Mouse (Mus musculus): ENCODE results near the gene Arhgef40. TPM values are rescaled to one million over a fixed set of nuclear protein-coding genes. Genes with fewer than 3 reads are reported as not detected.
A peak's percentile ranks its signal among the peaks of the same experiment; 100 is the strongest.

The Arhgef40 gene
- polyA plus RNA-seq (2012; rRNA removed) (220 and 277 TPM in 2 replicates), polyA plus RNA-seq (2014; fragmentation: Nextera tagmentation; extraction: Ambion mirVana) (143 and 160 TPM in 2 replicates)

DNA sequence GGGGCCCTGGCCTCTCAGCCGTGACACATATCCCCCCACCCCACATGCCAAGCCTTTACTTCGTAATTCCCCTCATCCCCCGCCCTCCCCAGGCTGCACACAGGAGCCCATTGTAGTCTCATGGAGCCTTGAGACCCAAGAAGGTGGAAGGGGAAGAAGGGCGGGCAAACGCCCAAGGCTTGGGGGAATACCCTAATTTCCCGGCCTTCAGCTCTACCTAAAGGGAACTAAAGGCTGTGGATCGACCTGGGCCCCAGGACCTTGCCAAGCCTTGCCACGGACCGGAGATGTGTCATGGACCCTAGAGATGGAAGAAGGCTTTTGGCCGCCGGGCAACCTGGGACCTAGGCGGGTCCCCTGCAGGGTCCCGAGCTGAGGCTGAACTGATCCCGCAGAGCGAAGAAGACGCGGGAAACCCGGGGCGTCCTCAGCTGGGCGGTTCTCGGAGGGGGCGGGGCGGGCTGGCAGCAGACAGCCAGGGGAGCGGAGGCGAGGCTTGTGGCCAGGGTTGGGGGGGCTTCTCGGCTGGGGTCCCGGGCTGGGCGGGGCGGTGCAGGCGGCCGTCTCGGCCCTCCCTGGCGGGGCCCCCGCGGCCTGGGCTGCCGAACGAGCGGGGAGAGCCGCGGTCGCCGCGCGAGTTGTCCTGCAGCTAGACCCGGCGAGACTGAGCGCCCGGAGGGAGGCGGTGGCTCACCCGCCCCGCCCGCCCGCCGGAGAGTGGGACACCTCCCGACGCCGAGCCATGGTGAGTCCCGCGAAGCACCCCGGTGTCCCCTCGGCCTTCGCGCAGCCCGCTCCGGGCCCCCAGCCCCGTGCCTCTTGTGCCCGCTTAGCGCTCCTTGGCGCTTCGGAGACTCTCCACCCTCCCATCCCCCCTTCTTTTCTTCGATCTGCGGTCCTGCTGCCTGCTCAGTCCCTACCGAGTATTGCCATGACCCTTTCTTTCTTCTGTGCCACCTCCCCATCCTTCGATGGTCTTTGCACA is at the start of gene Arhgef40:
Gene Arhgef40 (plus strand): TSS at position 473 of the 985 bp plus-strand sequence.
- Histone ChIP-seq H3K27me3 (ENCODE audit: control insufficient read depth, insufficient read depth, low read length) (no peaks in the 10 kb centered on the region), H3K4me3 (replicated peaks; ENCODE audit: low read length) (peak within 1 kb of the TSS; percentile 75), H3K4me1 (ENCODE audit: control insufficient read depth, insufficient read depth, low read length) (peaks cover 16% of the 10 kb centered on the region), H3K9ac (ENCODE audit: low read depth, low read length, severe bottlenecking) (peak within 1 kb of the TSS; percentile 89), H3K9me3 (ENCODE audit: control insufficient read depth, low read length) (no peaks in the 10 kb centered on the region), H3K36me3 (ENCODE audit: control insufficient read depth, insufficient read depth, low read length) (peaks cover 30% of the 10 kb centered on the region), H3K4me2 (replicated peaks; ENCODE audit: low read depth, low read length, severe bottlenecking) (peak within 1 kb of the TSS; percentile 69), H3K27ac (replicated peaks; ENCODE audit: low read depth, low read length) (peak within 1 kb of the TSS; percentile 96)
- peak; percentile 89 for ATAC-seq (ENCODE audit: low FRiP score, low read depth)
- TF ChIP-seq POLR2A (IDR thresholded peaks at IDR 0.05; ENCODE audit: borderline replicate concordance, extremely low read depth, insufficient read depth, insufficient read length) = no peak; the same call in 1 of the 2 replicates
- WGBS = 6% methylated on average over 28 of the region's 74 CpGs
- DNase-seq (ENCODE audit: low spot score) = peak; percentile 79

DNA sequence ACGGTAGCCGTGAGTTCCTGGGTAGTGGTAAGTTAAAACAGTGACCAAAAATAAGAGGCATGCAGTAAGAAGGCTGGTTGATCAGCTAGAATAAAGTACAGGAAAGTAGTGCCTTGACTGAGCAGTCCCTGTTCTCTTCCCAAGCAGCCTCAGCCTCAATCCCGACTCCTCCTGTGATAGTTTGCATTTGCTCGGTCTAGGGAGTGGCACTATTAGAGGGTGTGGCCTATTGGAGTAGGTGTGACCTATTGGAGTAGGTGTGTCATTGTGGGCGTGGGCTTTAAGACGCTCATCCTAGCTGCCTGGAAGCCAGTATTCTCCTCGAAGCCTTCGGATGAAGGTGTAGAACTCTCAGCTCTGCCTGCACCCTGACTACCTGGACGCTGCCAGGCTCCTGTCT is 45.5 kb upstream of the Arhgef40 start:
- Histone ChIP-seq H3K4me2 (replicated peaks; ENCODE audit: low read depth, low read length, severe bottlenecking) (no peak overlapping the region), H3K27me3 (ENCODE audit: control insufficient read depth, insufficient read depth, low read length) (no peaks in the 10 kb centered on the region), H3K36me3 (ENCODE audit: control insufficient read depth, insufficient read depth, low read length) (no peaks in the 10 kb centered on the region), H3K27ac (replicated peaks; ENCODE audit: low read depth, low read length) (no peak overlapping the region), H3K4me1 (ENCODE audit: control insufficient read depth, insufficient read depth, low read length) (peaks cover 4% of the 10 kb centered on the region; the same call in 1 of the 2 replicates), H3K4me3 (replicated peaks; ENCODE audit: low read length) (no peak overlapping the region), H3K9ac (ENCODE audit: low read depth, low read length, severe bottlenecking) (no peak overlapping the region), H3K9me3 (ENCODE audit: control insufficient read depth, low read length) (no peaks in the 10 kb centered on the region)
- DNase-seq (ENCODE audit: low spot score) = no peak
- TF ChIP-seq POLR2A (IDR thresholded peaks at IDR 0.05; ENCODE audit: borderline replicate concordance, extremely low read depth, insufficient read depth, insufficient read length) = no peak
- WGBS = 90% methylated on average over 9 of the region's 9 CpGs
- no peak for ATAC-seq (ENCODE audit: low FRiP score, low read depth)

DNA sequence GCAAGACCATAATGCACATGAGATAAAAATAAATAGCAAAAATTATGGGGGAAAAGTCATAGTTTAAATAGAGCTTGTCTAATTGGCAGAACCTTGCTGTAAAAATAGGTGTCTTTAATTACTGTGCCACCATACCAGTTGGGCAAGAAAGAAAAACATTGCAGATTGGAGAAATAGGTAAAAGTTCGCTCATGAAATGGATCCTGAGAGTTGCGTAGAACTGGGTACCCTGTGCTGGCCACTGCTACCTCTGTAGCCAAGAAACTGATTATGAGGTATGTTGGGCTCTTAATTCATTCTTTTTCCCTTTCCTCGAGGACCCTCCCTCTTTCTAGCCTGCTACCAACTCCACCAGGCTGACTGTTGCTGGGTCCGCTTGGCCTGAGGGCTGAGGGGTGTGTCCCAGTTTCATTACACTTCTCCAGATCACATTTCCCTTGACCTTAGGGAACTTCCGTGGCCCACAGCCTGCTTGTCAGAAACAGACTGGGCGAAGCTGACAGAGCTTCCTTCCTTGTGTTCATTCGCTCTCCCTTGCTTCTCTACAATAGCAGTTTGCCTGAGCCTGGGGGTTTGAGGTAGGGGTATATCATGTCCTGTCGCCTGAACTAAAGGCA is 43.5 kb upstream of the Arhgef40 start:
- Histone ChIP-seq H3K4me1 (ENCODE audit: control insufficient read depth, insufficient read depth, low read length) (peaks cover 4% of the 10 kb centered on the region; the same call in 1 of the 2 replicates), H3K4me2 (replicated peaks; ENCODE audit: low read depth, low read length, severe bottlenecking) (no peak overlapping the region), H3K36me3 (ENCODE audit: control insufficient read depth, insufficient read depth, low read length) (no peaks in the 10 kb centered on the region), H3K9ac (ENCODE audit: low read depth, low read length, severe bottlenecking) (no peak overlapping the region), H3K9me3 (ENCODE audit: control insufficient read depth, low read length) (no peaks in the 10 kb centered on the region), H3K27me3 (ENCODE audit: control insufficient read depth, insufficient read depth, low read length) (no peaks in the 10 kb centered on the region), H3K27ac (replicated peaks; ENCODE audit: low read depth, low read length) (no peak overlapping the region), H3K4me3 (replicated peaks; ENCODE audit: low read length) (no peak overlapping the region)
- DNase-seq (ENCODE audit: low spot score) (no peak), ATAC-seq (ENCODE audit: low FRiP score, low read depth) (no peak)
- 27% methylated on average over 8 of the region's 8 CpGs for WGBS
- no peak for TF ChIP-seq POLR2A (IDR thresholded peaks at IDR 0.05; ENCODE audit: borderline replicate concordance, extremely low read depth, insufficient read depth, insufficient read length)

DNA sequence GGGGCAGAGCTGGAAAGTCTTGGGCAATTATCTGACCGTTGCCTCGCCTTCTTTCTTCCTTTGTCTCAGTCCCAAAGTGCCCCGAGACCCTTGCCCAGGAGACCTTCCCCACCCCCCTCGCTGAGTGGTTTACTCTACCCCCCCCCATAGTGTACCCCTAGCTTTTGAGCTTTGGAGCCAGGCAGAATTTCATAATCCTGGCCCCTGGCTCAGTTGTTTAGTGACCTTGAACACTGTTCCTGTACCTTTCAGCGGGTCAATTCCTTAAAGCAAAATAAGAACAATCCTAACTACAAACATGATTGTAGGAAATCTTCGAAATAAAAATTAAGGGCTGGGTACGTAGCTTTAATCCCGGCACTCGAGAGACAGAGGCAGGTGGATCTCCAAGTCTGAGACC is 42.9 kb upstream of the Arhgef40 start:
- Histone ChIP-seq H3K36me3 (ENCODE audit: control insufficient read depth, insufficient read depth, low read length) (no peaks in the 10 kb centered on the region), H3K4me3 (replicated peaks; ENCODE audit: low read length) (no peak overlapping the region), H3K9me3 (ENCODE audit: control insufficient read depth, low read length) (no peaks in the 10 kb centered on the region), H3K27ac (replicated peaks; ENCODE audit: low read depth, low read length) (no peak overlapping the region), H3K27me3 (ENCODE audit: control insufficient read depth, insufficient read depth, low read length) (no peaks in the 10 kb centered on the region), H3K9ac (ENCODE audit: low read depth, low read length, severe bottlenecking) (no peak overlapping the region), H3K4me2 (replicated peaks; ENCODE audit: low read depth, low read length, severe bottlenecking) (no peak overlapping the region), H3K4me1 (ENCODE audit: control insufficient read depth, insufficient read depth, low read length) (peaks cover 4% of the 10 kb centered on the region; the same call in 1 of the 2 replicates)
- TF ChIP-seq POLR2A (IDR thresholded peaks at IDR 0.05; ENCODE audit: borderline replicate concordance, extremely low read depth, insufficient read depth, insufficient read length) = no peak
- no peak for ATAC-seq (ENCODE audit: low FRiP score, low read depth)
- 64% methylated on average over 9 of the region's 9 CpGs for WGBS
- no peak for DNase-seq (ENCODE audit: low spot score)

DNA sequence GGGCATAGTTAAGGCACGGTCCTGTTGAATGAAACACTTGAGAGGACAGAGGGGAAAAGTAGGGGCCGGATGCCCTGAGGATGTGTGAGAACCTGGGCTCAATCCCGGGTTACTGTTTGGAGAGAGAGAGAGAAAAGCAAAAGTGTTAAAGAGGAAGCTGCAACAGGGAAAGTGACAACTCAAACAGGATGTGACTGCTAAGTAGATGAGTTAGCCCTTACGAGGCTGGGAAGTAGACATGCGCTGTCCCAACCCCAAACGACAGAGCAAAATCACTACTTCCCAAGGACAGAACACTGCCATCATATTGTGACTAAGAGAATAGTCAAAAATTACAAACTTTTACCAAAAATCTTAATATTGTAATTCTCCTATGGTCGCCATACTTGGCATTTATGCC is 42.3 kb upstream of the Arhgef40 start:
- WGBS = 42% methylated on average over 7 of the region's 7 CpGs
- Histone ChIP-seq H3K9ac (ENCODE audit: low read depth, low read length, severe bottlenecking) (no peak overlapping the region), H3K4me2 (replicated peaks; ENCODE audit: low read depth, low read length, severe bottlenecking) (no peak overlapping the region), H3K27me3 (ENCODE audit: control insufficient read depth, insufficient read depth, low read length) (no peaks in the 10 kb centered on the region), H3K36me3 (ENCODE audit: control insufficient read depth, insufficient read depth, low read length) (no peaks in the 10 kb centered on the region), H3K9me3 (ENCODE audit: control insufficient read depth, low read length) (no peaks in the 10 kb centered on the region), H3K4me3 (replicated peaks; ENCODE audit: low read length) (no peak overlapping the region), H3K4me1 (ENCODE audit: control insufficient read depth, insufficient read depth, low read length) (peaks cover 4% of the 10 kb centered on the region; the same call in 1 of the 2 replicates), H3K27ac (replicated peaks; ENCODE audit: low read depth, low read length) (no peak overlapping the region)
- TF ChIP-seq POLR2A (IDR thresholded peaks at IDR 0.05; ENCODE audit: borderline replicate concordance, extremely low read depth, insufficient read depth, insufficient read length) = no peak
- no peak for DNase-seq (ENCODE audit: low spot score)
- no peak for ATAC-seq (ENCODE audit: low FRiP score, low read depth)

All from limb, embryonic 14.5 days (tissue).